In genomic region chr5:66543761-66544160, GRCm38 (mm10) we compare ENCODE assay signal across 12 mouse cellular contexts.
DNase-seq lines count a peak whose midpoint lies in the region; ATAC-seq and TF ChIP-seq lines count a peak whose summit lies in the region.
"Had no signal": no experiment of that assay in that cellular context is flagged by ENCODE, and none has a peak within 500 bp of the region (broad histone marks: within the 10 kb centered on the region; RNA-seq: fewer than 3 reads in every experiment).

No protein-coding gene starts in this region.

- no peak overlapping the region for H3K9ac ChIP-seq in embryonic facial prominence, embryonic 14.5 days (ENCODE audit: low read depth, low read length)
- no peak overlapping the region for H3K9ac ChIP-seq in limb, embryonic 15.5 days
- H3K9ac ChIP-seq: liver, embryonic 15.5 days had no signal

- peaks cover 6% of the 10 kb centered on the region; the same call in 1 of the 2 replicates for H3K36me3 ChIP-seq in embryonic facial prominence, embryonic 14.5 days (ENCODE audit: control insufficient read depth, insufficient read depth, low read length)
- H3K36me3 ChIP-seq in limb, embryonic 15.5 days = 0 out of 2 replicates have a peak, but pooled peaks cover 3% of the 10 kb centered on the region
- H3K36me3 ChIP-seq: liver, embryonic 15.5 days had no signal

- peak overlapping the region; percentile 80 for H3K27ac ChIP-seq in gastrocnemius, adult 2 months
- peak overlapping the region; percentile 90 for H3K27ac ChIP-seq in embryonic facial prominence, embryonic 14.5 days (replicated peaks; ENCODE audit: low read depth, low read length)
- peak overlapping the region; percentile 85 for H3K27ac ChIP-seq in limb, embryonic 15.5 days
- H3K27ac ChIP-seq: liver, embryonic 15.5 days had no signal

- H3K4me3 ChIP-seq in gastrocnemius, adult 2 months = peak overlapping the region; percentile 35
- H3K4me3 ChIP-seq in embryonic facial prominence, embryonic 14.5 days (ENCODE audit: low read depth, low read length) = no peak overlapping the region
- H3K4me3 ChIP-seq in limb, embryonic 15.5 days = no peak overlapping the region
- H3K4me3 ChIP-seq: erythroblast, embryonic 14.5 days; liver, embryonic 15.5 days had no signal

- TF ChIP-seq CTCF in gastrocnemius, adult 2 months (IDR thresholded peaks at IDR 0.05) = no peak

- ATAC-seq in embryonic facial prominence, embryonic 14.5 days (ENCODE audit: low read depth) = peak; percentile 72
- peak; percentile 68; the same call in 1 of the 2 replicates for ATAC-seq in limb, embryonic 15.5 days (ENCODE audit: insufficient number of reproducible peaks, low FRiP score, low TSS enrichment, low read depth)

- no peaks in the 10 kb centered on the region for H3K27me3 ChIP-seq in embryonic facial prominence, embryonic 14.5 days (replicated peaks; ENCODE audit: control insufficient read depth, insufficient read depth, low read length)
- no peaks in the 10 kb centered on the region for H3K27me3 ChIP-seq in limb, embryonic 15.5 days
- H3K27me3 ChIP-seq: CH12.LX; liver, embryonic 15.5 days had no signal

- peak; percentile 60 for DNase-seq in gastrocnemius, adult 2 months
- DNase-seq in gastrocnemius, adult 8-10 months (ENCODE audit: low spot score in 2 of 2) = no peak
- DNase-seq in 3134 (ENCODE audit: extremely low read depth, insufficient read length, low spot score) = peak; percentile 66
- peak; percentile 90 for DNase-seq in embryonic facial prominence, embryonic 14.5 days (ENCODE audit: low spot score)
- DNase-seq in thymus, postnatal 36 days = no peak
- DNase-seq in frontal cortex, postnatal 25 days (ENCODE audit: low spot score in 2 of 2) = no peak
- no peak for DNase-seq in right cerebral cortex, adult 18-20 months
- DNase-seq: cerebellum, adult 2 months had no signal

- peak overlapping the region; percentile 24; the same call in 1 of the 2 replicates for H3K4me2 ChIP-seq in embryonic facial prominence, embryonic 14.5 days (ENCODE audit: low read depth, low read length)
- peak overlapping the region; percentile 6; the same call in 1 of the 2 replicates for H3K4me2 ChIP-seq in limb, embryonic 15.5 days
- H3K4me2 ChIP-seq: liver, embryonic 15.5 days had no signal

- intact Hi-C loops in gastrocnemius, adult 2 months (cut with DNase I) = no loop called here

- H3K4me1 ChIP-seq in embryonic facial prominence, embryonic 14.5 days (ENCODE audit: control insufficient read depth, insufficient read depth, low read length) = peaks cover 46% of the 10 kb centered on the region
- H3K4me1 ChIP-seq in limb, embryonic 15.5 days = peaks cover 36% of the 10 kb centered on the region
- H3K4me1 ChIP-seq: liver, embryonic 15.5 days had no signal

- whole genome bisulfite sequencing in embryonic facial prominence, embryonic 14.5 days = 29% methylated on average over 6 of the region's 6 CpGs
- WGBS in limb, embryonic 15.5 days = 26% methylated on average over 6 of the region's 6 CpGs

- peaks cover 9% of the 10 kb centered on the region; the same call in 1 of the 2 replicates for H3K9me3 ChIP-seq in embryonic facial prominence, embryonic 14.5 days (ENCODE audit: control insufficient read depth, low read length)
- H3K9me3 ChIP-seq in limb, embryonic 15.5 days = no peaks in the 10 kb centered on the region
- H3K9me3 ChIP-seq: liver, embryonic 15.5 days had no signal

Comparison
In these comparisons a context has a peak if more than half of its experiments do, and no peak if none do; other contexts are left out.
1. DNase-seq: peak in gastrocnemius, adult 2 months (single experiment), 3134 (single experiment) and embryonic facial prominence, embryonic 14.5 days (single experiment); none in gastrocnemius, adult 8-10 months (0 of 2), thymus, postnatal 36 days (0 of 2), frontal cortex, postnatal 25 days (0 of 2) and right cerebral cortex, adult 18-20 months (single experiment).
2. Peak in every context shown above with its lines, with median percentiles within 50 percentile points of each other: H3K27ac ChIP-seq.